12 mouse cellular contexts compared by ENCODE assay signal in genomic region chr4:126647996-126648910, GRCm38 (mm10). TPM values are rescaled to one million over a fixed set of nuclear protein-coding genes. Genes with fewer than 3 reads are reported as not detected.
DNase-seq lines count a peak whose midpoint lies in the region; ATAC-seq and TF ChIP-seq lines count a peak whose summit lies in the region.
"Had no signal": no experiment of that assay in that cellular context is flagged by ENCODE, and none has a peak within 500 bp of the region (broad histone marks: within the 10 kb centered on the region; RNA-seq: fewer than 3 reads in every experiment).

No protein-coding gene starts in this region.

- H3K9me3 ChIP-seq in kidney, embryonic 15.5 days (replicated peaks) = no peaks in the 10 kb centered on the region
- H3K9me3 ChIP-seq in forebrain, embryonic 14.5 days (replicated peaks; ENCODE audit: control insufficient read depth, low read length) = no peaks in the 10 kb centered on the region
- H3K9me3 ChIP-seq: intestine, embryonic 15.5 days; limb, embryonic 10.5 days had no signal

- 35% methylated on average over 24 of the region's 24 CpGs for WGBS in kidney, embryonic 15.5 days
- 7% methylated on average over 24 of the region's 24 CpGs for WGBS in forebrain, embryonic 14.5 days

- peak; percentile 5 for DNase-seq in kidney, adult 18-20 months
- peak; percentile 93 for DNase-seq in brain, embryonic 14.5 days (ENCODE audit: low read depth)
- DNase-seq in forebrain, embryonic 14.5 days (ENCODE audit: low spot score) = peak; percentile 90
- peak; percentile 41 to 60 for DNase-seq in kidney, postnatal 4 days
- no peak for DNase-seq in heart, adult 8-10 months (ENCODE audit: low spot score)
- no peak for DNase-seq in T-cell, adult 2 months (ENCODE audit: low spot score)
- DNase-seq: liver, postnatal 0 days had no signal

- no peaks in the 10 kb centered on the region for H3K36me3 ChIP-seq in kidney, embryonic 15.5 days
- H3K36me3 ChIP-seq in forebrain, embryonic 14.5 days (ENCODE audit: control insufficient read depth, insufficient read depth, low read length) = no peaks in the 10 kb centered on the region
- H3K36me3 ChIP-seq: intestine, embryonic 15.5 days; limb, embryonic 10.5 days had no signal

- H3K4me2 ChIP-seq in kidney, embryonic 15.5 days = no peak overlapping the region
- peak overlapping the region; percentile 28 for H3K4me2 ChIP-seq in forebrain, embryonic 14.5 days (ENCODE audit: low read length)
- H3K4me2 ChIP-seq: heart, embryonic 11.5 days; intestine, embryonic 15.5 days had no signal

- no peak for TF ChIP-seq CTCF in brain, embryonic 14.5 days (IDR thresholded peaks at IDR 0.05; ENCODE audit: borderline replicate concordance, extremely low read depth, insufficient read depth, insufficient read length)

- no peak overlapping the region for H3K27ac ChIP-seq in kidney, embryonic 15.5 days
- peak overlapping the region; percentile 74 for H3K27ac ChIP-seq in forebrain, embryonic 14.5 days (ENCODE audit: low read depth, low read length)
- H3K27ac ChIP-seq: intestine, embryonic 15.5 days; limb, embryonic 10.5 days had no signal

- H3K4me3 ChIP-seq in kidney, embryonic 15.5 days (replicated peaks) = no peak overlapping the region
- H3K4me3 ChIP-seq in forebrain, embryonic 14.5 days (ENCODE audit: low read depth, low read length) = no peak overlapping the region
- H3K4me3 ChIP-seq: intestine, embryonic 15.5 days; limb, embryonic 10.5 days had no signal

- no peak overlapping the region for H3K9ac ChIP-seq in kidney, embryonic 15.5 days
- H3K9ac ChIP-seq in forebrain, embryonic 14.5 days (ENCODE audit: low read length) = peak overlapping the region; percentile 21; the same call in 1 of the 2 replicates
- H3K9ac ChIP-seq: intestine, embryonic 15.5 days; liver, postnatal 0 days had no signal

- peaks cover 65% of the 10 kb centered on the region for H3K27me3 ChIP-seq in kidney, embryonic 15.5 days
- H3K27me3 ChIP-seq in forebrain, embryonic 14.5 days (replicated peaks; ENCODE audit: control insufficient read depth, insufficient read depth, low read length) = no peaks in the 10 kb centered on the region
- H3K27me3 ChIP-seq: intestine, embryonic 15.5 days had no signal

- H3K4me1 ChIP-seq in kidney, embryonic 15.5 days = peaks cover 7% of the 10 kb centered on the region
- H3K4me1 ChIP-seq in forebrain, embryonic 14.5 days (ENCODE audit: control insufficient read depth, insufficient read depth, low read length) = peaks cover 16% of the 10 kb centered on the region
- H3K4me1 ChIP-seq: intestine, embryonic 15.5 days had no signal

- no peak for ATAC-seq in kidney, embryonic 15.5 days (replicated peaks; ENCODE audit: low FRiP score)
- ATAC-seq in forebrain, embryonic 14.5 days = peak; percentile 87
- ATAC-seq in erythroblast, adult 5-6 weeks (replicated peaks; ENCODE audit: low FRiP score, poor library complexity, severe bottlenecking) = no peak
- ATAC-seq: intestine, embryonic 15.5 days; liver, postnatal 0 days had no signal

- TF ChIP-seq POLR2A in brain, embryonic 14.5 days (IDR thresholded peaks at IDR 0.05; ENCODE audit: borderline replicate concordance, extremely low read depth, insufficient read depth, insufficient read length, poor library complexity, severe bottlenecking) = no peak

RNA-seq across cellular contexts. Expression of gene Psmb2, which starts 29.2 kb away (rescaled TPM):
- polyA plus RNA-seq in kidney, embryonic 15.5 days (2015; fragmentation: Nextera tagmentation; extraction: Ambion mirVana) = 457 and 491 TPM in 2 replicates
- polyA plus RNA-seq in brain, embryonic 14.5 days (2012; rRNA removed) = 253 and 284 TPM in 2 replicates
- polyA plus RNA-seq in forebrain, embryonic 14.5 days (2014; fragmentation: Nextera tagmentation; extraction: Ambion mirVana) = 501 and 584 TPM in 2 replicates
- total RNA-seq in erythroblast, adult 5-6 weeks (2015; ENCODE audit: low replicate concordance) = 54.5 and 89.0 TPM in 2 replicates
- total RNA-seq in erythroblast, adult 5-6 weeks (2017; ENCODE audit: low replicate concordance) = 14.4 and 30.6 TPM in 2 replicates
- total RNA-seq in heart, adult 8-10 months (2022) = 100 to 1,000 TPM; 116 to 140 (median 123) TPM

RNA-seq across cellular contexts. Expression of gene 5730409E04Rik, which starts 38.6 kb away (rescaled TPM):
- 1.6 and 2.2 TPM in 2 replicates for polyA plus RNA-seq in kidney, embryonic 15.5 days (2015; fragmentation: Nextera tagmentation; extraction: Ambion mirVana)
- polyA plus RNA-seq in brain, embryonic 14.5 days (2012; rRNA removed) = 10.4 and 19.2 TPM in 2 replicates
- polyA plus RNA-seq in forebrain, embryonic 14.5 days (2014; fragmentation: Nextera tagmentation; extraction: Ambion mirVana) = 3.4 and 4.1 TPM in 2 replicates
- 1.2 TPM in 1 of 2 replicates, not detected in the other for total RNA-seq in erythroblast, adult 5-6 weeks (2015; ENCODE audit: low replicate concordance)
- total RNA-seq in erythroblast, adult 5-6 weeks (2017; ENCODE audit: low replicate concordance) = 0.09 TPM in 1 of 2 replicates, not detected in the other
- total RNA-seq in heart, adult 8-10 months (2022) = 10 to 100 TPM; 14.3 to 16.3 (median 15.3) TPM

Comparison
In these comparisons a context has a peak if more than half of its experiments do, and no peak if none do; other contexts are left out.
1. DNase-seq: peak in kidney, adult 18-20 months (single experiment), brain, embryonic 14.5 days (single experiment), forebrain, embryonic 14.5 days (single experiment) and kidney, postnatal 4 days (2 of 2); none in heart, adult 8-10 months (single experiment) and T-cell, adult 2 months (single experiment).